Comparison of ENCODE assay signal across 20 mouse cellular contexts in genomic region chr10:97211785-97212398, GRCm38 (mm10).
DNase-seq lines count a peak whose midpoint lies in the region; ATAC-seq and TF ChIP-seq lines count a peak whose summit lies in the region.
"Had no signal": no experiment of that assay in that cellular context is flagged by ENCODE, and none has a peak within 500 bp of the region (broad histone marks: within the 10 kb centered on the region; RNA-seq: fewer than 3 reads in every experiment).

No protein-coding gene starts in this region.

- H3K9ac ChIP-seq in lung, embryonic 14.5 days: no peak overlapping the region
- no peak overlapping the region for H3K9ac ChIP-seq in embryonic facial prominence, embryonic 14.5 days (ENCODE audit: low read depth, low read length)
- H3K9ac ChIP-seq in midbrain, embryonic 13.5 days (replicated peaks): no peak overlapping the region
- H3K9ac ChIP-seq: lung, embryonic 15.5 days had no signal

- DNase-seq in lung, embryonic 14.5 days: peak; percentile 56
- DNase-seq in lung, postnatal 36 days: no peak
- DNase-seq in embryonic facial prominence, embryonic 14.5 days (ENCODE audit: low spot score): peak; percentile 75
- peak; percentile 89 for DNase-seq in gonadal fat pad, adult 2 months (ENCODE audit: low read depth)
- DNase-seq in B cell, adult 2 months: no peak
- DNase-seq in right cerebral cortex, postnatal 14 days: no peak
- no peak for DNase-seq in gastrocnemius, postnatal 25 days
- DNase-seq: adrenal gland, adult 2 months; cerebellum, adult 9-10 months; gastrocnemius, postnatal 14 days; heart, postnatal 4 days; kidney, adult 18-20 months; kidney, postnatal 36 days; right cerebral cortex, postnatal 4 days; thymus, adult 2 months had no signal

- H3K36me3 ChIP-seq in lung, embryonic 14.5 days (ENCODE audit: insufficient read depth): no peaks in the 10 kb centered on the region
- no peaks in the 10 kb centered on the region for H3K36me3 ChIP-seq in embryonic facial prominence, embryonic 14.5 days (ENCODE audit: control insufficient read depth, insufficient read depth, low read length)
- H3K36me3 ChIP-seq in midbrain, embryonic 13.5 days: no peaks in the 10 kb centered on the region
- H3K36me3 ChIP-seq: G1E; heart, embryonic 10.5 days; lung, embryonic 15.5 days had no signal

- no peak overlapping the region for H3K4me3 ChIP-seq in lung, embryonic 14.5 days (ENCODE audit: low read depth, low read length)
- H3K4me3 ChIP-seq in embryonic facial prominence, embryonic 14.5 days (ENCODE audit: low read depth, low read length): no peak overlapping the region
- no peak overlapping the region for H3K4me3 ChIP-seq in midbrain, embryonic 13.5 days (replicated peaks)
- H3K4me3 ChIP-seq: heart, embryonic 10.5 days; lung, embryonic 15.5 days had no signal

- no peaks in the 10 kb centered on the region for H3K27me3 ChIP-seq in lung, embryonic 14.5 days (ENCODE audit: insufficient read depth, low read length)
- H3K27me3 ChIP-seq in embryonic facial prominence, embryonic 14.5 days (replicated peaks; ENCODE audit: control insufficient read depth, insufficient read depth, low read length): no peaks in the 10 kb centered on the region
- H3K27me3 ChIP-seq in midbrain, embryonic 13.5 days: no peaks in the 10 kb centered on the region
- H3K27me3 ChIP-seq: lung, embryonic 15.5 days had no signal

- H3K9me3 ChIP-seq in lung, embryonic 14.5 days (ENCODE audit: low read depth, low read length): no peaks in the 10 kb centered on the region
- H3K9me3 ChIP-seq in embryonic facial prominence, embryonic 14.5 days (ENCODE audit: control insufficient read depth, low read length): no peaks in the 10 kb centered on the region
- H3K9me3 ChIP-seq in midbrain, embryonic 13.5 days: no peaks in the 10 kb centered on the region
- H3K9me3 ChIP-seq: heart, embryonic 10.5 days; lung, embryonic 15.5 days had no signal

- WGBS in lung, embryonic 14.5 days: 61% methylated on average over 7 of the region's 7 CpGs
- WGBS in embryonic facial prominence, embryonic 14.5 days: 50% methylated on average over 7 of the region's 7 CpGs
- 55% methylated on average over 7 of the region's 7 CpGs for WGBS in midbrain, embryonic 13.5 days

- H3K4me2 ChIP-seq in lung, embryonic 14.5 days: no peak overlapping the region
- H3K4me2 ChIP-seq in embryonic facial prominence, embryonic 14.5 days (ENCODE audit: low read depth, low read length): peak overlapping the region; percentile 8; the same call in 1 of the 2 replicates
- no peak overlapping the region for H3K4me2 ChIP-seq in midbrain, embryonic 13.5 days (replicated peaks)
- H3K4me2 ChIP-seq: liver, embryonic 11.5 days; lung, embryonic 15.5 days had no signal

- no peaks in the 10 kb centered on the region for H3K4me1 ChIP-seq in lung, embryonic 14.5 days (ENCODE audit: insufficient read depth)
- H3K4me1 ChIP-seq in embryonic facial prominence, embryonic 14.5 days (ENCODE audit: control insufficient read depth, insufficient read depth, low read length): peaks cover 20% of the 10 kb centered on the region
- peaks cover 32% of the 10 kb centered on the region for H3K4me1 ChIP-seq in midbrain, embryonic 13.5 days (replicated peaks)
- H3K4me1 ChIP-seq: heart, embryonic 10.5 days had no signal

- no peak for ATAC-seq in lung, embryonic 14.5 days (ENCODE audit: insufficient read depth)
- ATAC-seq in embryonic facial prominence, embryonic 14.5 days (ENCODE audit: low read depth): peak; percentile 77
- ATAC-seq in midbrain, embryonic 13.5 days: 0 out of 2 replicates have a peak, but pooled peaks have one; percentile 53

- H3K27ac ChIP-seq in lung, embryonic 14.5 days (ENCODE audit: low read depth): no peak overlapping the region
- H3K27ac ChIP-seq in embryonic facial prominence, embryonic 14.5 days (replicated peaks; ENCODE audit: low read depth, low read length): peak overlapping the region; percentile 29
- H3K27ac ChIP-seq in midbrain, embryonic 13.5 days: peak overlapping the region; percentile 61
- H3K27ac ChIP-seq: heart, embryonic 10.5 days; lung, embryonic 15.5 days had no signal

- TF ChIP-seq CTCF in lung, embryonic 14.5 days (IDR thresholded peaks at IDR 0.05; ENCODE audit: low read depth): no peak

Comparison
In these comparisons a context has a peak if more than half of its experiments do, and no peak if none do; other contexts are left out.
1. DNase-seq: peak in lung, embryonic 14.5 days (single experiment), embryonic facial prominence, embryonic 14.5 days (single experiment) and gonadal fat pad, adult 2 months (single experiment); none in lung, postnatal 36 days (single experiment), B cell, adult 2 months (0 of 2), right cerebral cortex, postnatal 14 days (single experiment) and gastrocnemius, postnatal 25 days (single experiment).